Mouse (Mus musculus) skeletal muscle tissue, adult 2 months (tissue): ENCODE measurements around the gene Slco4c1.

Experiments
- DNase-seq: peaks from one replicate; pipeline ENCODE4 v3.0.0-alpha.2; 2012; ENCODE audit warnings: low read depth, low spot score

Gene Slco4c1

DNA sequence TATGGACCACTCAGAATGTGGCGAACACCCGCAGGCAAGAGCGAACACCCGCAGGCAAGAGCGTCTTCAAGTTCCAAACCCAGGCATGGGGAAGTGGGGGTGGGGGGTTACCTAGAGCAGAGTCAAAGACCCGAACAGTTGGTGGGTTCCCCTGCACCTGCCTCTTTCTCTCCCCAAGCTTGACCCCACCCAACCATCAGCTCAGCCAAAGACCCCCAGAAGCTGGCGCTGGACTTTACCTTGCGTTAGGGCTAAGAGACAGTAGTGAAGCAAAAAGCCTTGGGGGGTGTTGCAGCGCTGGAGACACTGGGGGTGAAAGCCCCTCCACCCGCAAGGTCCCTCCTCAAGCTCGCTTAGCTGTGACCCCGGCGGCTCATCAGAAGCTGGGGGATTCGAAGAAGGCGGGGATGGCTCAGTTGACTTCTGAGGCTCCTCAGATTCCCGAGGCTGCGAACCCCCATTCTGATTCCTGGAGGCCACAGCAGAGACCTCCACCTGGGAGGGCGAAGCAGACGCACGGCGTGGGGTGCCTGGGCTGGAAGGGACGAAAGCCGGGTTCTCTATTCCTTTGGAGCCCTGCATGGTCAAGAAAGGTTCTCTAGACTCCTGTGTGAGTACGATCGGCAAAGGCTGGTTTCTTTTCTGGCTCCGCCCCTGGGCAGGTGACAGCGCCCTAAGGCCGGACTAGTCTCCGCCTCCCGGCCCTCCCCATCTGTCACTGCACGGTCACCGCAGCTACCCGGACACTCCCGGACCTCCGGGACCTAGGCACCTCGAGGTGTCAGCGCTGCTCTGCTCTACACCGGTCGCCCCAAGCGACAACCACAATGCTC is at the start of gene Slco4c1:
Slco4c1 (minus strand) TSS at position 644 of the 833 bp plus-strand sequence.
- no peak for DNase-seq

DNA sequence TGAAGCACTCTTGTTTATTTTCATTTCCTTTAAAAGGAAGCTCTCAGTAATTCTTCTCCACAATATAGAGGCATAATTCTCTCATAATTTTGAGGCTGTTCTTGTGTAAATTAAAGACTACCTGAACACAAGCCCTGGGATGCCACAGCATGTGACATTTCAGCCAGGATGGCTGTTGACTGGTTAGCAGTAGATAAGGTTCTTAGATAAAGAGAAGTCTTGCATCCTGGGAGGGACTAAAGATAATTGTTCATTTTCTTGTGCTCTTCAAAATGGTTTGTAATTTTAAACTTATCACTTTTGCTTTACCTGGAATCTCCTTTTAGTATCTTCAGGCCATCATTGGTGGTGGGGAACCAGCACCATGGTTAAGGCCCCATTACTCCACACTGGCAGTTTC is 45.4 kb upstream of the Slco4c1 start:
- no peak for DNase-seq

DNA sequence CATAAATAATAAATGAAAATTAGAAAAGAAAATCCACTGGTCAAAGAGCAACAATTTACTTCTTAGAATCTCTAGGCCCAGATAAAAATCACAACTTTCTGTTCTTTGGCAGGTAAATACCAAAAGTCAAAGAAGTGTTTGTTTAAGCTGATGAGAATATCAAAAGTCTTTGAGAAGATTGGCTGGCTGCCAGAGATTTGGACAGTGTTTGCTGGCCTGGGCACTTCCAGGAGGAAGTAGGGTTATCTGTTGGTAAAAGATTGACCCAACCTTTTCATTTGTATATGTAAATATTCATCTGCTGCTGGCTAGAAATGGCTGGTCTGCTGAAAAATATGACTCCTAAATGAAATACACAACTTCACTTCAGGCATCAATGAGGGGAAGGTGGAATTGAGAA is 11.8 kb upstream of the Slco4c1 start:
- no peak for DNase-seq

DNA sequence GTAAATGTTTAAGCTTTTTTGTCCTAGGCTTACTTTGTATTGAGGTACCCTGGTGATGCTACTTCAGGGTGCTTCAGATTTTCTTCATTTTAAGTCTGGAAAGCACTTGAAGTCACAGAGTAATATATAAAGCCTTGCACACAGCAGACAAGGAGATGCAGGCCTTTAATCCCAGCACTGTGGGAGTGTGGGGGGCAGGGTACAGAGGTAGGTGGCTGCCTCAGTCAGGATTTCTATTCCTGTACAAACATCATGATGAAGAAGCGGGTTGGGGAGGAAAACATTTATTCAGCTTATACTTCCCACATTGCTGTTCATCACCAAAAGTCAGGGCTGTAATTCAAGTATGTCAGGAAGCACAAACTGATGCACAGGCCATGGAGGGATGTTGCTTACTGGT is 6.6 kb upstream of the Slco4c1 start:
- DNase-seq = no peak

DNA sequence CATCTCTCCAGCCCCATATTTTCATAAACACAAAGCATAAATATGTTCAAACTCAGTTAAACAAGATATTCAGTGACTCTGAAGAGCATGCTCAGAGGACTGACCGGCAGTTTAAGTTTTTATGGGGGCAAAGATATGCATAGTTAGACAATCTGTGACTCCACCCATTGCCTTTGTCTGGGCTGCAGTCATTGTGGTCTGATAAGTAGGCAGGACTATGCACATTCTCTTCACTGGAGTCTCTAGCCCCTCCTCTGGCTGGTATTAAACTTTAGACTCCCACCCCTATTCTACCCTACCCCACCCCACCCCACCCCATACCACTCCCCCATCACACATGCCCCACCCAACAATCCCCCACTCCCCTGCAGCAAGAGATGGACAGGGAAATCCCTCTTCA is 4.1 kb upstream of the Slco4c1 start:
- no peak for DNase-seq

DNA sequence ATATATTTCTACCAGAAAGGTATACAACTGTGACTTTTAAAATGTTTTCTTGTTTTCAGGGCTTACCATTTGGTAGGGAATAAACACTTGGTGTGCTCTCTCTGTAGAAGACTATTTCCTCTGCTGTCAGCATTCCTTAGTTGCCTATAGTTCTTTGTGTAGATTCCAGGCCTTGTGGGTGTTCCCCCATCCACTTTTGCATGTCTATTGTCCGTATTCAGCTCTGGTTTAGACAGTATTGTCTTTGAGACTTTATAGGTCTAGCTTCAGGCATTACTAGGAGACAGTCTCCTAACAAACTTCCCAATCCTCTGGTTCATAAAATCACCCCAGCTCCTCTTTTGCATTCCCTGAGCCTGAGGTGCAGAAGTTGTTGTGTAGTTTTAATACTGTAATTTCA is 2.7 kb upstream of the Slco4c1 start:
- DNase-seq = no peak

DNA sequence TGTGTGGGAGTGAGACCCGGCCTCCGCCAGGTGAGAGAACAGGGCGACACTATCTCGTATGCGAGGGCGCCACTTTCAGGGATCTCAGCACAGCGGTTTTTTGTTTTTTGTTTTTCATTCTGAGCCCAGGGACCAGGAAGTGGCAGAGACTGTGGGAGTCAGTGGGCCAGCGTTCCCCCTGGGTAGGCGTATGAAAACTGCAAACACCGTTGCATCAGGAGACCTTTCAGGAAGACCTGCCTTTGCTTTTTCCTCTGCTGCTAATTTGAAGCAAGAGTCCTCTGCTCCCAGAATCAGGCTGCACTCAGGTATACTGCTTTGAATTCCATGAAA is 356 bp upstream of the Slco4c1 start:
- DNase-seq = no peak

DNA sequence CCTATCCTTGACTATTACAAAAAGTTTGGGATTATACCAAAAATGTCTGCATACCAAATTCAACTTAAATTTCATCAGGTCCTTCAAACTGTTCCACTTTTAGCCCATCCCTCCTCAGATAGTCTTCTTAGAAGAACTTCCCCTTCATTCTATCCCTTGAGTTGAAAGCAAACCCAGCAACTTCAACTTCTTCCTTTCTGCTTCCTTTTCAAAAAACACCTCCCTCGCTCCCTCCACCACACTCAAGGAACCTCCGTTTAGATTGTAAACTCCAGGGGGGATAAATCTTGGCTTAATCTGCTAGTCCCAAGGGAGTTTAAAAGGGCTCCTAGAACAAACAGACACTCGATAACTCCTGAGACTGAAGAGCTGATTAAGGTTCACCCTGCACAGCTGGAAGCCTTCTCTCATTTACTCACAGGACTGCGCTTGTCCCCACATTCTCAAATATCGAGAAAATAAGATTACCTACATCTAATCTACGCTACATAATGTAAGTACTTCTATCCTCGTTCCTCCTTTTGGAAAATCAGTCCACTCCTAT is 1.1 kb downstream of the Slco4c1 start:
- DNase-seq = no peak

DNA sequence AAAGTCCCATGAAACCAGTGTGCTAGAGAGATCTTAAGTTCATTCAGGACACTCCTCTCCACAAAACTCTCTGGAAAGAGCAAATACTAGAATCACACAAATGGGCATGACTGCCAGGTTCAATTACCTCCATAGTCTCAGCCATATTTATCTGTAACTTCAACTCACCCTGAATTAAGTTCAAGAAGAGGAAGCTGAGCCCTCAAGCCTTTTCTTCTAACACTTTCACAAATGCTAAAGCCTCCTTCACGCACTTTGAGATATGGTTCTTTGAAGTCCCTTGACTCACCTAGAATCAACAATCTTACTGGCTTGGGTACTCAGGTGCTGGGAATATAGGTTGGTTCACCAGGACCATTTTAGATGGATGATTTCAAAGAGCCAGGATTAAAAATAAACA is 3.2 kb downstream of the Slco4c1 start:
- DNase-seq = no peak

DNA sequence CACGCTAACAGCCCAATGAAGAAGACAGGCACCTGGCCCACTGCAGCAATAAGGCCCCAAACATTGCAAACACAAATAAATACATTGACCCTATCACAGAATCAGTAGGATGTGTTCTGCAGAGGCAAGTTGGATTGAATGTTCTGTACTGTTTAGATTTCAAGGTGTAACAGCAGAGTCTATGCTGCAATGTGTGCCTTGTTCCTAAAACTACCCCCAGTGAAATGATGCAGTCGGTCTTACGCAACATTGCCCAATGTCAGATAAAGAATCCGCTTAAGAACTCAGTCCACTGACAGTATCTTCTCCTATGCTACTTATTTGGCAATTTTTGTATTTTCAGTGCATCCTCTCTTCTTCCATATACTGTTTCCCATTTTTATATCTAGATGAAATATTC is 6.0 kb downstream of the Slco4c1 start:
- DNase-seq = no peak

DNA sequence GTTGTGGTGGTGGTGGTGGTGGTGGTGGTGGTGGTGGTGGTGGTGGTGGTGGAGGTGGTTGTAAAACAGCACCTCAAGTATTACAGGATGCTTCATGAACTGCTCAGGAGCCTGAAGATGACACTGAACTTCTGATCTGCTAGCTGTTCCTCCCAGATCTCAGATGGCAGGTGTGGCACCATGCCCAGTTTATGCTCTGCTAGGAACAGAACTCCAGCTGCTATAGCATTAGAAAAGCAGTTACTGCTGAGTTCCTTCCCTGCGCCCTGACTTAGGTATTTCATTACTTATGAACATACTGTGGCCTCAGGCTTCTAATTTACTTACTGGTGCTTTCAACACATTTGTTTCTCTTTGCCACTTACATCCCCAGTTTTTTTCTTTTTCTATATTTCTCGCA is 7.9 kb downstream of the Slco4c1 start:
- DNase-seq = no peak

DNA sequence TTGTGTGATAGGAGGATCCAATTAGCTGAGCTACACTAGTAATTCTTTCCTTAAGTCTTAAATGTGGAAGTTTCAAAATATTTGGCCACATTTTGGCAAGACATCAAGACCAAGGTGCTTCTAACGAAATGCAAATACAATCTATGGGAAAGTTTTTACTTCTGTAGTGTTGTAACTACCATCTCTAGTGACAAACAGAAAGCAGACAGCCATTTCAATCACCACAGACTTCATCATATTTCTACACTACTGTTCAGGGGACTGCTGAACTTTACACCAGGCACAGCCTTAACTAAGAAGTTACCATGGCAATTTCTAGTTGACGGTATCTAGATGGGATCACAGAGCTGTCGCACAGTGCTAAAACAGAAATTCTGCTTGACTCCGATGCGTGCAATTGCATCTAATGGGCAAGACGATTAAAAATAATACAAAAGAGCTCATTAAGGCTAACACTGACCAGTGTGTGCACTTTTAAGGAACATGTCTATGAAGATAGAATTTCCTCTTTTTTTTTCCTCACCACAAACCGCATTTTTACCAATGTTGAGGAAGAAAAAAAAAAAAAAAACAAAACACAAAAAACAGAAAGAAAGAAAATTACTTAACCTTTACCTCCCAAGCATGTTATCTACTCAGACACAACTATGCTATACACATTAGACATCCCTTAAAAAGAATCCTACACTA is 11.8 kb downstream of the Slco4c1 start:
- DNase-seq = no peak

DNA sequence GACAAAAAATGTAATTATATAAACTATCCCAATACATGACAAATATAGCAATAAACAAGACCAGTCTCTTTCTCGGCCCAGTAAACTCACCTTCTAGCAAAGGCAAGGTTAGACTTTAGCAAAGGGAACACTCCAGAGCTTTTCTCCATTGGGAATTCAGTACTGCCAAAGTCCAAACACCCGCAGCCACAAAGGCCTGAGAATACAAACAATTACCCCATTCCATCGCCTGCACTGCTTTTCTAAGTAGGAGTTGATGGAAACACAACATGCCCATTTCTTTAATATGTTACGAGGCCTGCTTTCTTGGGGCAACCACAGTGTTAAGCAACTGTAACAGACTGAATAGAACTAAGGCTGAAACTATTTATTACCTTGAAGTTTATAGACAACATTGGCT is 18.4 kb downstream of the Slco4c1 start:
- no peak for DNase-seq

DNA sequence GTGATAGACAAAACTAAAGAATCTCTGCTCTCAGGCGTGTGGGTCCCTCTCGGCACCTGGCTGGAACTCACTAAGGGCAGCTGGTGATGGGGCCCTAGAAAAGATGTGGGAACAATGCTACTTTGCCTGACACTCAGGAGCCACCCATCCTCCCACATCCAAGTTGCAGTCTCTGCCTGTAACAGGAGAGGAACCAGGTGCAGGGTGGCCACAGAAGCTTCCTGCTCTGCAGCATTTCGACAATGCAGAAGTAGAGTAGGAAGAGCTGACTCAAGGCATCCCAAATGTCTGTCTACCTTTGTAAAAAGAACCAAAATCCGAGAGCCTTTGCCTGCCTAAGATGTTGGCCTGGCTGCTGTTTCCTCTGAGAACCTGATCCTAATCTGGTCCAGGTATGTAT is 22.9 kb downstream of the Slco4c1 start:
- DNase-seq = no peak

DNA sequence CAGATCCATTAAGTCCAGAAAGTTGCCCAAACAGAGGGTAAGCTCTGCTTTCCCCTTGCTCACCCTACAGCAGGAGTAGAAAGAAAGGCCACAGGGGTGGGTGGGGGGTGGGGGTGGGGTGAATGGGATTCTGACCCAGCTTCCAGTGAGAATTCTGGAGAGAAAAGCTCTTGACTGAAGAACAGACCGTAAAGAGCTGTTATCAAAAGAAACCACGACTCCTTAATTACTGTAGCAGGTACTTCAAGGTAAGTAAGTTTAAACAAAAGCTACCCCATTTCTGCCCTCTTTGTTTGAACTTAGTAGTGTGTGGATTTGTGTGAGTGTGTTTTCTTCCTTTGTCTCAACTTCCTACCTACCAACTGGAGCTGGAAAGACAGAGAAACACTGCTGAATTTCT is 23.4 kb downstream of the Slco4c1 start:
- DNase-seq = no peak

DNA sequence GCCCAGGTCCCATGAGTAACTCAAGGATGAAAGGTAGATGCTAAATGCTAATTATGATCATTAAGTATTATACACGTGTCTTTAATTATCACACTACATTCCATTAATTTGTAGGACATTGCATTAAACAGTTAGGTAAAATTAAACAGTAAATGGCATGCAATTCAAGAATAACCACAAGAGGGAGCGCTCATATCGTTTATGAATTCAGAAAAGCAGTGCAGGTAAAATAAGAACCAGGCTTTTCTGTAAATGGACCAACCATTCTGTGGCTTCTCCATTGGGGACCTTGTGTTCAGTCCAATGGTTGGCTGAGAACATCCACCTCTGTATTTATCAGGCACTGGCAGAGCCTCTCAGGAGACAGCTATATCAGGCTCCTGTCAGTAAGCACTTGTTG is 25.2 kb downstream of the Slco4c1 start:
- DNase-seq = no peak

DNA sequence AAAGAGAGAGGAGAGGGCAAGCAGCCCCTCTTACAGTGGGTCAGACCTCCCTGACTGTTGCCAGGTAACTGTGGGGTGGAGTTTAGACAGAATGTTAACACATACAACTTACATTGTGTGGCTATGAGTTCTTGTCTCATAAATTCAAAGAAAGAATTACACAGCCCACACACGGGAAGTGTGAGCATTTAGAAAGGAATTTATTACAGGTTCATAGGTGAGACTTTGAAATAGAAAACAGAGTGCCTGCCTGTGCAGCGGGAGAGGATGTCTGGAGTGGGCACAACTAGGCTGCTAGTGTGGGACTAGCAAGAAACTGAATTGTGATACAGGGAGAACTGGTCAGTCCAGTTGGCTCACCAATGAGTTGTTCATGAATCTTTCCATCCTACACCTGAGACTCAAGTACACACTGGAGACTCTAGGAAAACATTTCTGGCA is 66.7 kb downstream of the Slco4c1 start:
- no peak for DNase-seq

DNA sequence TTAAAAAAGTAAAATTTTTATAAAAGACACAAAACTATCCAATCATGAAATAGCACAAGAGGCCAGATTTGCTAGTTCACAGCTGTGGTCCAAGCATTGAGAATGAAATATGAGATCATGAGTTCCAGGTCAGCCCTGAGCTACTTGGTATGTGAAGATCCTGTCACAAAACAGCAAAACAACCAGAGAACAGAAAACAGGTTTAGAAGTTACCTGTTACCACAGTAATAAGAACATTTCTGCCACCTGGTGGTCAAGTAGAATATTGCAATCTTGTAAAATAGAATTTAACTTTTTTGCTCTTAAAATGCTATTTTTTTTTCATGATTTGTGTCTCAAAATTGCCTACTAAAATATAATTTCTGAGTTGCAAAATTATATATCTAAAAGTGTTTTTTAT is 70.4 kb downstream of the Slco4c1 start:
- no peak for DNase-seq

DNA sequence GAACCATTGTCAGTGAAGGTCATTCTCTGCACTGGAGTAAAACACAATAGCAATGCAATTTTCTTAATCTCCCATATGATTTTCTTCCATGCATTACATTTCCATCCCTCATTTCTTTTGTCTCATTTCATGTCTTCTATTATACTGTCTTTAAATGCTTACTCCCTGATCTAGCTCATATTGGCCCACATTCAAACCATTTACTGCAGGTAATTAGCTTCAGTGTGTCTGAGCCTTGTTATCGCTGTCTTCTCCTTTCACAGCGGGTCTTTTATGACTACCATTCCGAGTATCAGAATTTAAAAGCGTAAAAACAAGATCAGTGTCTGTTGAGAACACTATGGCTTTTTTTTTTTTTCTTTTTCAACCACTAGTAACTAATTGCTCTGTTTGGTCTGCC is 77.3 kb downstream of the Slco4c1 start:
- DNase-seq = no peak

DNA sequence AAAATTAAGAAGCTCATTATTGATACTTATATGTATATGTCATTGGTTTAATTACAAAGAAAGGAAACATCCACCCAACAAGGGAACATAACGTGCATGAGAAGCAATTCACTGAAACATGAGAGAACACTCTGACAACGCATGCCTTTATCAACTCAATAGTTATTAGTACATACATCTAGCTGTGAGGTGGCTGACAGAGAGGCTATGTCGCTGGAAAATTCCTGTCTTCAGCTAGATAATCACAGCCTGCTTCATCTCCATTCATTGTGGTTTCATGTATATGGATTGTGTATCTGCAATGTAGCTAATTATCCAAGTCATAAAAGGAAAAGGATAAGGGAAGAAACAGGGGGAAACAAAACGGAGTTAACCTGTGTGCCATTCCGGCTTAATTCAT is 77.7 kb downstream of the Slco4c1 start:
- DNase-seq = no peak

DNA sequence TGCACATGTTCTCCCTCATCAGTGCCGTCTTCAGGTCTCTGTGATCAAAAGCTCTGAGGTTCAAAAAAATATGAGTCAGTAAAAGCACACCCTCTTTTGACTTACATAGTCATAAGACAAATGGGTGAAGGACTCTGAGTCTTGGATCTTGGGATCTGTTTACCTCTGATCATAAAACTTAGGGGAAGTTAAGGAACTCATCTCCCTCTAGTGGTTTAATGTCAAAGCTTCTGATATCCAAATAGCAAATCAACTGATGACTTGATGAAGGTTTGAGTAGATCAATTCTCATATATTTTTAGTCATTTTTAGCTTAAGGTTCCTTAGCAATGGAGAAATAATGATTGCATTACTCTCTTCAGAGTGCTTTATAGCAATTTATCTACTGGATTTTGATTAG is 82.7 kb downstream of the Slco4c1 start:
- DNase-seq = no peak

DNA sequence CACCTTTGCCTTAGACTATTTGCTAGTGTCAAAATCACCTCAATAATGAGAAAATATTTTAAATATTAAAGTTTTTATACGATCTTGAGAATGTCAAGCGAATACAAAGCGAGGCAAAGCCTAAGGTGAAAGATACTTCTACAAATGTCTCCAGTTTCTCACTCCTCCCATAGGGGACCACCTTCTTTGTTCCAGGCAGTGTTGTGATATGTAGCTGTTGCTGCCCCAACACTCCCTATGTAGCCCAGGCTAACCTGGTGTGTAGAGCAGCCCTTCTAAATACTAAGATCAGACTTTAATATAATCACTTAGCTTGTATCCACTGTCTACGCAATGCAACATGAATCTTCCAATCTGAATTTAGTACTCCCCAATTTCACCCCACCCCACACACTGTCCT is 97.8 kb downstream of the Slco4c1 start:
- no peak for DNase-seq

DNA sequence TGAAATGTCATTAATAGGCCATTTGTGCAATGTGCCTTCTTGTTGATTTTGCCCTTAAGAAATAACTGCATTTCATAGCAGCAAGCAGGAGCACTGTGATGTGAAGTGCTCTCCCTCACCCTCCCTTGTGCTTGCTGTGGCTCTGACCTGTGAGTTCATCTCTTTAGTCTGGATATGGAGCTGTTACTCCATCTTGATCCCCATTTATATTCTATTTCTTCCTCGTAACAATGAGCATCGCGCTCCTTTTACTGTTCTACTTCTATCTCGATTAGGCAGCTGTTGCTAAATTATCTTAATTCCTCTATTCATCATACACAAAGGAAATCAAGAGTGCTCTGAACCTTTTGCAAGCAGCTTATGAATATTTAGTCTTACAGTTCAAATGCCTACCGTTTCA is 98.3 kb downstream of the Slco4c1 start:
- no peak for DNase-seq
